Mouse (Mus musculus) thymus, postnatal 4 days (tissue): ENCODE measurements around the gene Ptprk.

Experiments
- DNase-seq: peaks from one replicate; pipeline ENCODE4 v3.0.0; 2021

Gene Ptprk

GRCm38 (mm10) chr10:28113879-28114278, 39.3 kb downstream of the Ptprk start:
- DNase-seq = no peak

- no peak for DNase-seq
Observed at GRCm38 (mm10) chr10:28116982-28117381, 42.4 kb downstream of the Ptprk start.

- no peak for DNase-seq
Observed at GRCm38 (mm10) chr10:28118783-28119365, 44.3 kb downstream of the Ptprk start.

GRCm38 (mm10) chr10:28123881-28124280, 49.3 kb downstream of the Ptprk start:
- DNase-seq = no peak

- DNase-seq = no peak
Observed at GRCm38 (mm10) chr10:28128011-28128410, 53.4 kb downstream of the Ptprk start.

- no peak for DNase-seq
Observed at GRCm38 (mm10) chr10:28128450-28128849, 53.8 kb downstream of the Ptprk start.

GRCm38 (mm10) chr10:28130422-28130821, 55.8 kb downstream of the Ptprk start:
- no peak for DNase-seq

GRCm38 (mm10) chr10:28133770-28134169, 59.1 kb downstream of the Ptprk start:
- no peak for DNase-seq

GRCm38 (mm10) chr10:28138399-28138798, 63.8 kb downstream of the Ptprk start:
- DNase-seq = no peak

- DNase-seq = no peak
Observed at GRCm38 (mm10) chr10:28144459-28144858, 69.8 kb downstream of the Ptprk start.

GRCm38 (mm10) chr10:28145326-28145725, 70.7 kb downstream of the Ptprk start:
- DNase-seq = no peak

- DNase-seq = no peak
Observed at GRCm38 (mm10) chr10:28155688-28156685, 81.4 kb downstream of the Ptprk start.

GRCm38 (mm10) chr10:28159716-28160115, 85.1 kb downstream of the Ptprk start:
- DNase-seq = no peak

- no peak for DNase-seq
Observed at GRCm38 (mm10) chr10:28161306-28161705, 86.7 kb downstream of the Ptprk start.

GRCm38 (mm10) chr10:28164250-28164649, 89.6 kb downstream of the Ptprk start:
- no peak for DNase-seq

- no peak for DNase-seq
Observed at GRCm38 (mm10) chr10:28164746-28165145, 90.1 kb downstream of the Ptprk start.

GRCm38 (mm10) chr10:28166610-28167009, 92.0 kb downstream of the Ptprk start:
- DNase-seq = no peak

- no peak for DNase-seq
Observed at GRCm38 (mm10) chr10:28167097-28167496, 92.5 kb downstream of the Ptprk start.

- no peak for DNase-seq
Observed at GRCm38 (mm10) chr10:28171196-28171595, 96.6 kb downstream of the Ptprk start.

- no peak for DNase-seq
Observed at GRCm38 (mm10) chr10:28178876-28179275, 104.3 kb downstream of the Ptprk start.

- DNase-seq = no peak
Observed at GRCm38 (mm10) chr10:28182081-28182480, 107.5 kb downstream of the Ptprk start.

GRCm38 (mm10) chr10:28184675-28185074, 110.1 kb downstream of the Ptprk start:
- DNase-seq = no peak

GRCm38 (mm10) chr10:28185326-28185725, 110.7 kb downstream of the Ptprk start:
- DNase-seq = no peak
